Mouse (Mus musculus): ENCODE measurements around the gene Pxn. TPM values are rescaled to one million over a fixed set of nuclear protein-coding genes. Genes with fewer than 3 reads are reported as not detected.

The Pxn gene
- polyA plus RNA-seq, 1 experiment: 194 TPM

- no peak for TF ChIP-seq POLR2A (IDR thresholded peaks at IDR 0.05; ENCODE audit: borderline replicate concordance, insufficient read depth, low read length)
- TF ChIP-seq CTCF (IDR thresholded peaks at IDR 0.05; ENCODE audit: borderline replicate concordance, insufficient read depth, low read depth, low read length): no peak
Observed at GRCm38 (mm10) chr5:115554536-115555291, 48.2 kb downstream of the Pxn start.

GRCm38 (mm10) chr5:115556217-115556616 lies 49.7 kb downstream of the Pxn start:
- 8% methylated on average over 8 of the region's 8 CpGs for WGBS
- no peak overlapping the region for H3K27ac ChIP-seq (ENCODE audit: insufficient read depth, low read length)
- H3K4me1 ChIP-seq (ENCODE audit: control insufficient read depth, insufficient read depth, low read length): peaks cover 6% of the 10 kb centered on the region
- H3K27me3 ChIP-seq (ENCODE audit: control insufficient read depth, insufficient read depth, low read length): no peaks in the 10 kb centered on the region
- TF ChIP-seq CTCF (IDR thresholded peaks at IDR 0.05; ENCODE audit: borderline replicate concordance, insufficient read depth, low read depth, low read length) (peak; percentile 95), POLR2A (IDR thresholded peaks at IDR 0.05; ENCODE audit: borderline replicate concordance, insufficient read depth, low read length) (no peak)
- H3K4me3 ChIP-seq (replicated peaks; ENCODE audit: insufficient read depth, low read depth, low read length): no peak overlapping the region
- peak; percentile 78 to 80 for DNase-seq

More at GRCm38 (mm10) chr5:115554536-115555291, 48.2 kb downstream of the Pxn start:
- Histone ChIP-seq H3K27ac (ENCODE audit: insufficient read depth, low read length) (no peak overlapping the region), H3K27me3 (ENCODE audit: control insufficient read depth, insufficient read depth, low read length) (no peaks in the 10 kb centered on the region), H3K4me3 (replicated peaks; ENCODE audit: insufficient read depth, low read depth, low read length) (no peak overlapping the region), H3K4me1 (ENCODE audit: control insufficient read depth, insufficient read depth, low read length) (peaks cover 5% of the 10 kb centered on the region; the same call in 1 of the 2 replicates)
- 93% methylated on average over 18 of the region's 18 CpGs for WGBS
- no peak for DNase-seq

GRCm38 (mm10) chr5:115558182-115558794 lies 51.8 kb downstream of the Pxn start:
- Histone ChIP-seq H3K27ac (ENCODE audit: insufficient read depth, low read length) (no peak overlapping the region), H3K27me3 (ENCODE audit: control insufficient read depth, insufficient read depth, low read length) (no peaks in the 10 kb centered on the region), H3K4me1 (ENCODE audit: control insufficient read depth, insufficient read depth, low read length) (peaks cover 6% of the 10 kb centered on the region), H3K4me3 (replicated peaks; ENCODE audit: insufficient read depth, low read depth, low read length) (no peak overlapping the region)
- DNase-seq: no peak
- 88% methylated on average over 14 of the region's 14 CpGs for WGBS
- TF ChIP-seq CTCF (IDR thresholded peaks at IDR 0.05; ENCODE audit: borderline replicate concordance, insufficient read depth, low read depth, low read length): no peak
- TF ChIP-seq POLR2A (IDR thresholded peaks at IDR 0.05; ENCODE audit: borderline replicate concordance, insufficient read depth, low read length): no peak

- Histone ChIP-seq H3K27ac (ENCODE audit: insufficient read depth, low read length) (peak within 1 kb of the TSS; percentile 65), H3K27me3 (ENCODE audit: control insufficient read depth, insufficient read depth, low read length) (no peaks in the 10 kb centered on the region), H3K4me3 (replicated peaks; ENCODE audit: insufficient read depth, low read depth, low read length) (peak within 1 kb of the TSS; percentile 59), H3K4me1 (ENCODE audit: control insufficient read depth, insufficient read depth, low read length) (peaks cover 6% of the 10 kb centered on the region)
- under 1% methylated on average over 78 of the region's 78 CpGs for WGBS
- TF ChIP-seq CTCF (IDR thresholded peaks at IDR 0.05; ENCODE audit: borderline replicate concordance, insufficient read depth, low read depth, low read length) (peak; percentile 92), POLR2A (IDR thresholded peaks at IDR 0.05; ENCODE audit: borderline replicate concordance, insufficient read depth, low read length) (peak; percentile 99)
- DNase-seq: peak; percentile 100
Observed at GRCm38 (mm10) chr5:115559237-115560101, 53.0 kb downstream of the Pxn start, which contains the start of gene Rplp0. Gene Rplp0, plus strand, starts transcription at chr5:115559467.

- WGBS: 37% methylated on average over 13 of the region's 13 CpGs
- peaks cover 9% of the 10 kb centered on the region for H3K4me1 ChIP-seq (ENCODE audit: control insufficient read depth, insufficient read depth, low read length)
- H3K4me3 ChIP-seq (replicated peaks; ENCODE audit: insufficient read depth, low read depth, low read length): peak overlapping the region; percentile 59
- no peak for TF ChIP-seq POLR2A (IDR thresholded peaks at IDR 0.05; ENCODE audit: borderline replicate concordance, insufficient read depth, low read length)
- TF ChIP-seq CTCF (IDR thresholded peaks at IDR 0.05; ENCODE audit: borderline replicate concordance, insufficient read depth, low read depth, low read length): no peak
- H3K27me3 ChIP-seq (ENCODE audit: control insufficient read depth, insufficient read depth, low read length): no peaks in the 10 kb centered on the region
- no peak for DNase-seq
- H3K27ac ChIP-seq (ENCODE audit: insufficient read depth, low read length): no peak overlapping the region
Observed at GRCm38 (mm10) chr5:115560336-115560905, 53.9 kb downstream of the Pxn start.

GRCm38 (mm10) chr5:115563771-115564585 lies 57.5 kb downstream of the Pxn start:
- H3K4me3 ChIP-seq (replicated peaks; ENCODE audit: insufficient read depth, low read depth, low read length): no peak overlapping the region
- H3K4me1 ChIP-seq (ENCODE audit: control insufficient read depth, insufficient read depth, low read length): peaks cover 15% of the 10 kb centered on the region
- 55% methylated on average over 5 of the region's 5 CpGs for WGBS
- TF ChIP-seq CTCF (IDR thresholded peaks at IDR 0.05; ENCODE audit: borderline replicate concordance, insufficient read depth, low read depth, low read length) (no peak), POLR2A (IDR thresholded peaks at IDR 0.05; ENCODE audit: borderline replicate concordance, insufficient read depth, low read length) (no peak)
- no peak for DNase-seq
- no peak overlapping the region for H3K27ac ChIP-seq (ENCODE audit: insufficient read depth, low read length)
- no peaks in the 10 kb centered on the region for H3K27me3 ChIP-seq (ENCODE audit: control insufficient read depth, insufficient read depth, low read length)

All from cerebellum, adult 2 months (tissue).